Mouse (Mus musculus) midbrain, embryonic 10.5 days (tissue): Measurements from ENCODE around the gene Atp6v1g3. TPM values are rescaled to one million over a fixed set of nuclear protein-coding genes. Genes with fewer than 3 reads are reported as not detected.

Experiments used
- DNase-seq: peaks from one replicate; pipeline ENCODE4 v3.0.0-alpha.2; 2017; ENCODE audit warnings: low spot score
- H3K27ac ChIP-seq: fragments of 300-500 bp; sonication (generic); replicated peaks from 2 replicates; pipeline ENCODE4 v1.5.1; 2016; ENCODE audit warnings: mild to moderate bottlenecking
- H3K27me3 ChIP-seq: fragments of 300-500 bp; sonication (generic); 2 replicates; pipeline ENCODE4 v1.6.1; 2016; ENCODE audit warnings: low read depth, mild to moderate bottlenecking; ENCODE audit not compliant: poor library complexity, severe bottlenecking
- H3K36me3 ChIP-seq: fragments of 300-500 bp; sonication (generic); 2 replicates; pipeline ENCODE4 v1.6.1; 2016; ENCODE audit warnings: mild to moderate bottlenecking, moderate library complexity
- H3K4me1 ChIP-seq: fragments of 300-500 bp; sonication (generic); 2 replicates; pipeline ENCODE4 v1.6.1; 2016
- H3K4me3 ChIP-seq: fragments of 300-500 bp; sonication (generic); 2 replicates; pipeline ENCODE4 v1.5.1; 2016; ENCODE audit warnings: mild to moderate bottlenecking, moderate library complexity
- H3K9me3 ChIP-seq: fragments of 300-500 bp; sonication (generic); replicated peaks from 2 replicates; pipeline ENCODE4 v1.6.1; 2016; ENCODE audit warnings: mild to moderate bottlenecking
- WGBS: fragments of 180-500 bp; shearing (Covaris S2); methylation state at CpG from one replicate; pipeline ENCODE4 v1.1.7; 2016; 5-methylcytosine and 5-hydroxymethylcytosine counted together
- polyA plus RNA-seq: library from polyadenylated mRNA; unstranded; fragments of >200 nt; fragmentation: Nextera tagmentation; extraction: Ambion mirVana; gene quantifications from 2 replicates; pipeline ENCODE4 v1.2.1, GENCODE M21; 2016

The Atp6v1g3 gene
- polyA plus RNA-seq, 1 experiment from 2014 or later, result not detected

DNA sequence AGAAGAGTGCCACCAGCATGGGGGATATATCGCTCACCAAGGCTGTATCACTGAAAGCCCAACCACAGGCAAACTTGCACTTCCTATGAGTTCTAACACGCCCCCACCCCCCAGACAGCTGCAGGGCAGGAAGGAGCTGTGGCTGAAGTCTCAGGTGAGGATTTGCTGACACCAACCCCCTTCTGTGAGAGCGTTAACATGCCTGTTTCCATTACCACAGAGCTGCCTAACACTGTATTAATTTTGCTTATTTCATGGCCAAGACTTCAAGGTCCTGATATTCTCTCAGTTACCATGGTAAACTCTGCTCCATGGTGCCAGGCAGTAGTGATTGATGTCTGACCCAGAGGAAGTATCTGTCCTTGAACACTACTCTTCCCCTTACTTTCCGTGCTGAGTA lies 26.0 kb downstream of the Atp6v1g3 start:
- Histone ChIP-seq H3K27ac (no peak overlapping the region), H3K4me3 (no peak overlapping the region), H3K9me3 (no peaks in the 10 kb centered on the region), H3K27me3 (no peaks in the 10 kb centered on the region), H3K4me1 (no peaks in the 10 kb centered on the region), H3K36me3 (no peaks in the 10 kb centered on the region)
- 60% methylated on average over 4 of the region's 4 CpGs for WGBS
- DNase-seq, result no peak

DNA sequence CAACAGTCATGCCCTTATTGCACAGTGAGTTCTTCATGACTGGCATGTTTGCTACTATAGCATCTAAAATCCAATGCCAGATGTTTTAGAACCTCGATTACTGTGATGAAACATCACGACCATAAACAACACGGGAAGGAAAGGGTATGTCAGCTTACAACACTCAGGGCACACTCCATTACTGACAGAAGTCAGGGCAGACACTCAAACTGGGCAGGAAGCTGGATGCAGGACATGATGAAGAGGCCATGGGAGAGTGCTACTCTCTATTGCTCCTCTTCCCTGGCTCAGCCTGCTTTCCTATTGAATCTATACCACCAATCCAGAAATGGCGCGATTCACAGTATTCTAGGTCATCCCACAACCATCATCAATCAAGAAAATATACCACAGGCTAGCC lies 28.4 kb downstream of the Atp6v1g3 start:
- H3K27me3 ChIP-seq, result no peaks in the 10 kb centered on the region
- H3K9me3 ChIP-seq, result no peaks in the 10 kb centered on the region
- H3K4me1 ChIP-seq, result no peaks in the 10 kb centered on the region
- no peak for DNase-seq
- H3K27ac ChIP-seq, result no peak overlapping the region
- no peak overlapping the region for H3K4me3 ChIP-seq
- H3K36me3 ChIP-seq, result no peaks in the 10 kb centered on the region
- WGBS, result 90% methylated on average over 5 of the region's 5 CpGs

DNA sequence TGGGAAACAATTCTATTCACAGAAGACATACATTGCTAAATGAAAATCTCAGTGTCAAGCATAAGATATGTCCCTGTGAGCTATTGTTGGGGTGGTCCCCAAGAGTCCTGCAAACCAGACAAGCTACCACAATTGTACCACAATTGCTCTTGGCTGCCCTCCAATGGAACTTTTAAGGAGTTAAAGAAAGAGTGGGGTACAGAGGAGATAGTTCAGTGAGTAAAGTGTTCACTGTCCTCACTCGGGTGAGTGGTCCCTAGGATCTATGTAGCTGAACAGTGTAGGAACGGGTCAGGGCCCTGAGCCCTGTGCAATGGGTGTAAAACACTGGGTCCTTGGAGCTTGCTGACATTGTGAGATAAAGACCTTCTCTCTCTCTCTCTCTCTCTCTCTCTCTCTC lies 29.2 kb downstream of the Atp6v1g3 start:
- 89% methylated on average over 2 of the region's 2 CpGs for WGBS
- H3K27ac ChIP-seq, result no peak overlapping the region
- H3K27me3 ChIP-seq, result no peaks in the 10 kb centered on the region
- no peaks in the 10 kb centered on the region for H3K9me3 ChIP-seq
- H3K36me3 ChIP-seq, result no peaks in the 10 kb centered on the region
- no peak for DNase-seq
- no peaks in the 10 kb centered on the region for H3K4me1 ChIP-seq
- no peak overlapping the region for H3K4me3 ChIP-seq

DNA sequence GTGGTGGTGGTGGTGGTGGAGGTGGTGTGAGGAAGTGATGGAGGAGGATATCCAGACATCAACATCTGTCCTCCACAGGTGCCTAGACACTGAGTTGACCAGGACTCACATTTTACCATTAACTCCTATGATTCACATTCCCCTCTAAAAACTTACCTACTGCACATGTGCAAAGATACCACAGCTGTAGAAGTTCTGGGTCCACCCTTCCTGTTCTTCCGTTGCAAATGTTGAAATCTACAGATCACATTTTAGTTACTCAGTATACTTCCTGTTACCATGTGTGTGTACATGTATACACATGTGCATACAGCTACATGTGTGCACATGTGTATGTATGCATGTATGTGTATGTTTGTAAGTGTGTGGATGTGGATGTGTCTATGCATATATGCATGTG lies 29.8 kb downstream of the Atp6v1g3 start:
- 100% methylated on average over 1 of the region's 1 CpGs for WGBS
- DNase-seq, result no peak
- Histone ChIP-seq H3K27me3 (no peaks in the 10 kb centered on the region), H3K36me3 (no peaks in the 10 kb centered on the region), H3K4me3 (no peak overlapping the region), H3K4me1 (no peaks in the 10 kb centered on the region), H3K27ac (no peak overlapping the region), H3K9me3 (no peaks in the 10 kb centered on the region)

DNA sequence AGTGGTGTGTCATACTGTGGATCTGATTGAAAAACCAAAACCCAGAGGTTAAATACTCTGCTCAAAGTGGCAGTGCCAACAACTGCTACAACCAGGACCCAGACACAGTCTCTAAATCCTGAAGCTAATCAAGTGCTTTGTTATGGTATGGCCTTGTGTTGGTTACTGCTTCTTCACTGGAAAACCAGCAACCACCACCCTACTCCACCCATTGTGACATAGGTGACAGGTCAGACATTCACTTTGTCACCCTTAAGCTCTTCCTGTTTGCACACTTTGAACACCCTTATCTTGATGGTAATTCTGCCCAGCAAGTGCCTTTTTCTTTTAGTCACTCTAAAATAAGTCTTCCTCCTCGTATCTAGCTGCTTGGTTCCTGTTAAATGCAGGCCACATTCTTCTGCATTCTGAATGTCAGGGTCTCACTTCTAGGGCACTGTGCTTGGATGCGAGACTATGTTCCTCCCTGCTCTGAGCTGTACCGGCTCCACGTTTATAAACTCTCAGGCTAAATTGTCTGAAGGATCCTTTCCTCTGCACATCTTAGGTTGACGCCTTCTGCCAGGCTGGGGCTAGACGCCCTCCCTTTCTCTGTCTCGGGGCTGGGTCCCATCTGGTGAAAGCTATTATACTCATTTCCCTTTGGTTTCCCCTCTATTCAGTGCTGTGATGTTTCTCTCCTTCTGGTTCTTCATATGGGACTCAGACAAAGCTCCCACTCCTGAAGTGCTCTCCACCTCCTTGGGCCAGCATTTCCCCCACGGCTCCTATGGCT lies 30.8 kb downstream of the Atp6v1g3 start:
- Histone ChIP-seq H3K4me1 (no peaks in the 10 kb centered on the region), H3K27ac (no peak overlapping the region), H3K36me3 (no peaks in the 10 kb centered on the region), H3K27me3 (no peaks in the 10 kb centered on the region), H3K9me3 (no peaks in the 10 kb centered on the region), H3K4me3 (no peak overlapping the region)
- no peak for DNase-seq
- 77% methylated on average over 8 of the region's 8 CpGs for WGBS

DNA sequence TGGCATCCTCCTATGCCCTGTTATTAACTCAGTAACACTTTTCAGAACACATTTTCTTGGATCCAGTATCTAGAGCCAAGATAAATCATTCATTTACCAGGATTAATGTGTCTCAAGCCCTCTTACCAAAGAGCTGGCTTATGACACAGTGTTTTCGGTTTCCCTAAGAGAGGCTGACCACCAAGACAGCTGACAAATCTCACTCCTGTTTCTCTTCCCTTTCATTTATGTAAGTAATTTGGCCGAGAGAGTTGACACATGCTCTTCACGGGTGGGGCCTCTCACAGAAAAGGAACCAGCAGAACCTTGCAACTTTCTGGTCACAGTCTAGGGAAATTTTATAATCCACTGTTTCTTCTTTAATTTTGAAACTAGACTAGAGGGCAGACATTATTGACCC lies 49.1 kb downstream of the Atp6v1g3 start:
- WGBS, result 80% methylated on average over 3 of the region's 3 CpGs

DNA sequence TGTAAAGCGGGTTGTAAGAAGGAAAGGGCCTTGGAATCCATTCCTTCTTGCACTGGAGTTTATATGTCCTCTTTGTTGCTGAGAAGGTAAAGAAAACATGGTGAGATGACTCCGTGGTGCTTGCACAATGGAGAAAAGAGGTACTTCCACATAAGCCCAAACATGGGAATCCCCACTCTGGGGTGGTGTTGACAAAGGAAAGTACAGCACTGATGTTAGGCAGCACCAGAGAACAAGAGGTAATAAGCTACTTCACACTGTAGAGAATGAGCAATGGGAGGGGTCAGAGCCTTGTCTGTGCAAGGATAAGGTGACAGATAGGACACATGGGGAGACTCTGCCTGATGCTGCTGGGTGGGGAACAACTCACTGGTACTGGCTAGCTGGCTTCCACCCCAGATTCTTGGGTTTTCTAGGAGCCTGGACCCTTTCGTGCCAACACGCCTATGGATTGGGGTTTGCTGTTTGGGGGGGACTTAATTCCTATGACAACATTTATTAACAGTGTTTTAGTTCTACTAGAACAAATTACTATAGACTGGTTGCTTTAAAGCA lies 49.6 kb downstream of the Atp6v1g3 start:
- H3K9me3 ChIP-seq, result no peaks in the 10 kb centered on the region
- 89% methylated on average over 4 of the region's 4 CpGs for WGBS

More for the DNA sequence above, 49.1 kb downstream of the Atp6v1g3 start:
- peaks cover 25% of the 10 kb centered on the region for H3K4me1 ChIP-seq
- no peaks in the 10 kb centered on the region for H3K27me3 ChIP-seq
- no peaks in the 10 kb centered on the region for H3K9me3 ChIP-seq
- no peak for DNase-seq
- no peak overlapping the region for H3K4me3 ChIP-seq
- H3K36me3 ChIP-seq, result no peaks in the 10 kb centered on the region
- H3K27ac ChIP-seq, result no peak overlapping the region

DNA sequence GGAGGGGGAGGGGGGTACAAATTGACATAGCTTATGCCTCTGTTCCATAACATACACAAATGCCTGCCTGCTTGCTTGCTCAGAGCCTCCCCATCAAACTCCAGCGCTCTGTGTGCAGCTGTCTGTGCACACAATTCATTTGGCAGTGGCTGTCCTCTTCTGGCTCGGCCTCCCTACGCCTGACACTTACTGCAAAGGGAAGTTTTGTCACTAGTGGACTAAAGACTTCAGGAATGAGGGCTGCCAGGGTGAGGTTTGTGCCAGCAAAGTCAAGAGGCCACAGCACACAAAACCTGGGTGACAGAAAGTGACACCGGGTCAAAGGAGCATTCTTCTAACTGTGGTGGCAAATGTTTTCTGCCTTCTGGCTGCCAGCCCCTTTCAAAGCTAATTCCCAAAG lies 52.6 kb downstream of the Atp6v1g3 start:
- Histone ChIP-seq H3K36me3 (no peaks in the 10 kb centered on the region), H3K4me3 (no peak overlapping the region), H3K27me3 (no peaks in the 10 kb centered on the region), H3K9me3 (no peaks in the 10 kb centered on the region), H3K4me1 (peaks cover 25% of the 10 kb centered on the region), H3K27ac (peak overlapping the region; percentile 53)
- WGBS, result 42% methylated on average over 4 of the region's 4 CpGs
- DNase-seq, result peak; percentile 38

More for the DNA sequence above, 49.6 kb downstream of the Atp6v1g3 start:
- Histone ChIP-seq H3K36me3 (no peaks in the 10 kb centered on the region), H3K4me1 (peaks cover 25% of the 10 kb centered on the region), H3K27ac (no peak overlapping the region), H3K27me3 (no peaks in the 10 kb centered on the region), H3K4me3 (no peak overlapping the region)
- DNase-seq, result no peak

DNA sequence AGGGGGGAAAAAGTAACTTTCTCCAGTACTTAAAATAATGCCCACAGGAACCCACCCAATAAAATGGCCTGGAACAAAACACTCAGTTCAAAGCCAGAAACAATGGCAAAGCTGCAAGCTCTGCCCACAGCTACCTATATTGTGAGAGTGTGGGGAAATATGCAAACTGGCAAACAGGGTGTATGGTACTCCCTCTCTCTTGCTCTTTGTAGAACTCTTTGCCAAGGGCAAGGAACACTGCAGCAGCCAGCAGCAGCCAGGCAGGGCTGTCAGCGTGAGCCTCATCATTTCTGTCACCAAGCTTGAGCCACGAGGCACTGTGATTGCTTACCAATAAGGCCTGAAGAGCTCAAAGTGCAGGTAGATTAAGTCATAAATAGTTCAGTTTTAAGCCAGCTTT lies 53.0 kb downstream of the Atp6v1g3 start:
- no peaks in the 10 kb centered on the region for H3K36me3 ChIP-seq
- H3K4me1 ChIP-seq, result peaks cover 25% of the 10 kb centered on the region
- H3K4me3 ChIP-seq, result no peak overlapping the region
- H3K27ac ChIP-seq, result peak overlapping the region; percentile 53
- DNase-seq, result no peak
- WGBS, result 54% methylated on average over 2 of the region's 2 CpGs
- H3K9me3 ChIP-seq, result no peaks in the 10 kb centered on the region
- H3K27me3 ChIP-seq, result no peaks in the 10 kb centered on the region

DNA sequence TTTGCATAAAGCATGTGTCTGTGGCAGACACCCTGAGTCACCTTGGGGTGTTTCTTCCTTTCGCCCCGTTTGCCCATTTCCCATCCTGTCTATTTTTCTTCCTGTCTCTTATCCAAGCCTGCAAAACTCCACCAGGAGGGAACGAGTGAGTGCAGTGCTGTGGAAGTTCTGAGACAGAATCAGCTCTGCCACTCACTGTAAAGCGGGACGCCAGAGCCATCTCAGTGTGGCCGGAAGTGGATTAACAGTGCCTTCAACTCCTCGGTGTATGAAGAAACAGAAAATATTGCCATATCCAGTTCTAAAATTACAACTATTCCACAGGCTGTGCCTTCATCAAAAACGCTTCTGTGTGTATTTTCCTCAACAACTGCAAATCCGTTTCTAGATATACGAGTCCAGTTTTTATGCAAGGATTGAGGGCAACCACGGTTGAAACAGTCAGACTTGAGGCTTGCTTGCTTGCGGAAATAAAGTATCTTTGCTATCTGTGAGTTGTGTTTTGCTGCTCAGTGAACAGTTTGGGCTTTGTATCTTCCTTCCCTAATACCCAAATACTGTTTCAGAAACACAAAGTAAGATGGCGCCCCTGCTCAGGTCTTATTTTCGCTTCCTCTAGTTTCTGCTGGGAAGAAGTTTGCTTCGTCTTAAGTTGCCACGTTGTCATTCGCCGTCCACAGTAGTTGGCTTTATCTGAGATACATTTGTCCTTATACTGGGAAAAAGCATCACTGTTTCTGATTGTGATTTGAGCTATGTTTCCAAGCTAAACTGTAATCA lies 54.1 kb downstream of the Atp6v1g3 start:
- Histone ChIP-seq H3K4me3 (no peak overlapping the region), H3K4me1 (peaks cover 25% of the 10 kb centered on the region), H3K27ac (no peak overlapping the region; the same call in 1 of the 2 replicates), H3K9me3 (no peaks in the 10 kb centered on the region), H3K36me3 (no peaks in the 10 kb centered on the region), H3K27me3 (no peaks in the 10 kb centered on the region)
- WGBS, result 81% methylated on average over 18 of the region's 18 CpGs
- no peak for DNase-seq

DNA sequence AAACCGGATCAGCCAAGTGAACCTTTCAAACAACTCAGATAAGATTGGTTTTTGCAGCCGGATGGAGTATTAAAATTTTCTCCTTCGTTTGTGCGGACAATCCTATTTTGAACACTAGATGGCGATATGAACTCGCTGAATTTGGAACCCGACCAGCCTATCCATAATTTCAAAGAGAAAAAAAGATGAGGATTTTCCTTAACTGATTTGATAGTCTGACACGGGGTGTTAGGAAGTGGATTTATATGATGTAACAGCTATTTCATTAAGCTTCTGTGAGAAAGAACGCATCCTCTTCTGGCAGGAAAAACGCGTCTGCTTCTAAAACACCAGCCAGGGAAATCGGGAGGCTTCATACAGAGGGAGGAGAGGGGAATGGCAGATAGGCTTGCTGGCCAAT lies 54.8 kb downstream of the Atp6v1g3 start:
- H3K27me3 ChIP-seq, result no peaks in the 10 kb centered on the region
- H3K9me3 ChIP-seq, result no peaks in the 10 kb centered on the region
- H3K27ac ChIP-seq, result no peak overlapping the region
- 22% methylated on average over 12 of the region's 12 CpGs for WGBS
- no peak for DNase-seq
- H3K4me3 ChIP-seq, result no peak overlapping the region
- H3K4me1 ChIP-seq, result peaks cover 25% of the 10 kb centered on the region
- H3K36me3 ChIP-seq, result no peaks in the 10 kb centered on the region

DNA sequence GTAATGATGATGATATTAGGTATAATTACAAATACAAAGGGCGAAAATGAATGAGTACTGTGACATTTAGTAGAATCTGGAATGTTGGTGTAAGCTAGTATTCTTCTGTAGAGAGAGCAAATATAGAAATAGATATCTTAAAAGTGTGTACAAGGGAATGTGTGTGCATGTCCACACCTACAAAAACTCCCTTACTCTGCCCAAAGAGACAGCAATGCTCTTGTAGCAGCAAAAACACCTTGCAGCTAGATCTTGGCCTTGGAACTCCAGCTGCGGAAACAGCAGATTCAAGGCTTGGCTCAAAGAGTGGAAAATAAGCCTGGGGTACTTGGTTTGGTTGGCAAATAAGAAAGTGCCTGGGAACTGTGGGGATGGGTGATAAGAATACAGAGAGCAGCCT lies 57.0 kb downstream of the Atp6v1g3 start:
- no peaks in the 10 kb centered on the region for H3K9me3 ChIP-seq
- no peak for DNase-seq
- no peaks in the 10 kb centered on the region for H3K36me3 ChIP-seq
- 91% methylated on average over 2 of the region's 2 CpGs for WGBS
- H3K4me3 ChIP-seq, result no peak overlapping the region
- no peak overlapping the region for H3K27ac ChIP-seq
- H3K4me1 ChIP-seq, result peaks cover 18% of the 10 kb centered on the region
- no peaks in the 10 kb centered on the region for H3K27me3 ChIP-seq

DNA sequence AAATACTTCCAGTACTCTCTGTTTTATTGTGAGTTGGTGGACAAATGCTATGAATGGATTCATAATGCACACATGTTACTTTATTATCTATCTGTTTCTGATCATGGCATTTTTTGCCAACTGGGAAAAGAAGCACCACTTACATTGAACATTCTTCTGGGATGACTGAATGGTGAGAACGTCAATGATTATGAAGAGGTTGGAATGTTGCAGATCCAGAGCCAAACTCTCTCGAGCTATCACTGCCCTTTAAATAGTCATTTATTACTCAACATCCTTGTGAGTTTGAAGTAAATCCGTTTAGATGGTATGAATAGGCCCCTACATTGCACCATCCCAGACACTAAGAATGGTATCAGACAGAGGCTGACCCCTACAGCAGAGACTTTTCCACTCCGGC lies 58.1 kb downstream of the Atp6v1g3 start:
- Histone ChIP-seq H3K9me3 (no peaks in the 10 kb centered on the region), H3K36me3 (no peaks in the 10 kb centered on the region), H3K4me1 (peaks cover 8% of the 10 kb centered on the region), H3K27me3 (no peaks in the 10 kb centered on the region), H3K27ac (no peak overlapping the region), H3K4me3 (no peak overlapping the region)
- DNase-seq, result no peak
- 79% methylated on average over 4 of the region's 4 CpGs for WGBS
